Mouse (Mus musculus): Measurements from ENCODE around the gene Naa50. TPM values are rescaled to one million over a fixed set of nuclear protein-coding genes. Genes with fewer than 3 reads are reported as not detected.

Naa50 gene
- polyA plus RNA-seq, 1 experiment = 34.7 TPM

DNA sequence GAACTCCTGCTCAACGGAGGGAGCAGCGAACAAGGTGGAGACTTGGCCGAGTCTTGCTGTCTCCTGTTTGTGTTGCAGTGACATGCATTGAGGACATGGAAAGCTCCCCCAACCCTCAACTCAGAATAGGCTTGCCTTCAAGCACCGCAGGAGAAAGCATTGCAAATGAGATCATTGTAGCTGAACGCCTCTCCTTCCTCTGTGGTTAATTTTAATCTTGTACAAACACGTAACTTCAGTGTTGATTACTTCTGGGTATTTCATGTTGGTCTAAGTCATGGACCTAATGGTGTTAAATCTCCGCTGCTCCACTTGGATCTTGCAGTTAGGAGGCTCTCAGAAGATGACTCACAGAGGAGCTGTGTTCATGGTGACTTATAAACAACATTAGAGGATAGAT, 73.1 kb downstream of the Naa50 start:
- no peaks in the 10 kb centered on the region for H3K79me2 ChIP-seq (ENCODE audit: control insufficient read depth, insufficient read depth)
- TF ChIP-seq TCF12 (IDR thresholded peaks at IDR 0.05; ENCODE audit: insufficient read depth, poor library complexity, severe bottlenecking) = no peak
- TF ChIP-seq REST (IDR thresholded peaks at IDR 0.05; ENCODE audit: insufficient read depth, insufficient read length) = no peak
- no peak for TF ChIP-seq SRF (IDR thresholded peaks at IDR 0.05; ENCODE audit: control insufficient read depth, insufficient read length, low read depth)
- no peak for TF ChIP-seq MYOD1 (IDR thresholded peaks at IDR 0.05; ENCODE audit: control insufficient read depth in 1 of 3, insufficient read length in 2 of 3, low read depth in 2 of 3)
- no peak for TF ChIP-seq CEBPB (IDR thresholded peaks at IDR 0.05; ENCODE audit: insufficient read depth, poor library complexity, severe bottlenecking)

More for the DNA sequence above, 73.1 kb downstream of the Naa50 start:
- no peak overlapping the region for H3ac ChIP-seq (ENCODE audit: control insufficient read depth, insufficient read length)
- H3K27me3 ChIP-seq (ENCODE audit: control insufficient read depth, insufficient read depth, insufficient read length) = no peaks in the 10 kb centered on the region
- peaks cover 24% of the 10 kb centered on the region for H3K36me3 ChIP-seq (ENCODE audit: control insufficient read depth, insufficient read depth)
- no peak overlapping the region for H3K4me2 ChIP-seq (ENCODE audit: low read depth)
- no peak overlapping the region for H3K4me3 ChIP-seq

Other genes starting within 250 kb of the Naa50 start
- gene Qtrt2, start 213.0 kb upstream of the Naa50 start, polyA plus RNA-seq (2012; fragmentation: generic; extraction: Trizol) = 9.5 TPM
- not detected for gene Zdhhc23, start 160.0 kb upstream of the Naa50 start, polyA plus RNA-seq (2012; fragmentation: generic; extraction: Trizol)
- gene Gramd1c, start 76.5 kb upstream of the Naa50 start, polyA plus RNA-seq (2012; fragmentation: generic; extraction: Trizol) = 0.06 TPM
- gene Atp6v1a, start 125 bp upstream of the Naa50 start, polyA plus RNA-seq (2012; fragmentation: generic; extraction: Trizol) = 28.7 TPM
- 3.5 TPM for gene Usf3, start 33.4 kb downstream of the Naa50 start, polyA plus RNA-seq (2012; fragmentation: generic; extraction: Trizol)
- not detected for gene Sidt1, start 193.4 kb downstream of the Naa50 start, polyA plus RNA-seq (2012; fragmentation: generic; extraction: Trizol)
- gene Spice1, start 207.3 kb downstream of the Naa50 start, polyA plus RNA-seq (2012; fragmentation: generic; extraction: Trizol) = 4.1 TPM